Mouse (Mus musculus) left cerebral cortex, adult 9 months (tissue): ENCODE measurements around the gene Rnd3.

Source experiments
- DNase-seq, 2 experiments: peaks; one replicate each; pipeline ENCODE4 v3.0.0; 2022; ENCODE audit warnings: low spot score in 2 of 2

Gene Rnd3

GRCm38 (mm10) chr2:51128090-51128489, 20.8 kb downstream of the Rnd3 start:
- no peak for DNase-seq

GRCm38 (mm10) chr2:51110271-51110670, 38.6 kb downstream of the Rnd3 start:
- no peak for DNase-seq

- no peak for DNase-seq
Measured at GRCm38 (mm10) chr2:51108631-51109030, 40.3 kb downstream of the Rnd3 start.

GRCm38 (mm10) chr2:51101187-51101586, 47.7 kb downstream of the Rnd3 start:
- no peak for DNase-seq

- DNase-seq, result no peak
Measured at GRCm38 (mm10) chr2:51099987-51100386, 48.9 kb downstream of the Rnd3 start.

- no peak for DNase-seq
Measured at GRCm38 (mm10) chr2:51099240-51099639, 49.7 kb downstream of the Rnd3 start.

- no peak for DNase-seq
Measured at GRCm38 (mm10) chr2:51090688-51091087, 58.2 kb downstream of the Rnd3 start.

- DNase-seq, result no peak
Measured at GRCm38 (mm10) chr2:51090049-51090448, 58.9 kb downstream of the Rnd3 start.

- DNase-seq, result no peak
Measured at GRCm38 (mm10) chr2:51088843-51089573, 59.9 kb downstream of the Rnd3 start.

GRCm38 (mm10) chr2:51088123-51088453, 60.8 kb downstream of the Rnd3 start:
- DNase-seq, result no peak

- no peak for DNase-seq
Measured at GRCm38 (mm10) chr2:51087307-51088122, 61.4 kb downstream of the Rnd3 start.

GRCm38 (mm10) chr2:51085155-51085554, 63.8 kb downstream of the Rnd3 start:
- DNase-seq, result no peak

GRCm38 (mm10) chr2:51082714-51083351, 66.1 kb downstream of the Rnd3 start:
- peak; percentile 32 for DNase-seq
